Mouse (Mus musculus) hindbrain, embryonic 14.5 days (tissue): ENCODE measurements at regions not wholly inside any gene's neighbourhood (a gene's known extent, or its start where the extent isn't known, plus 50 kb on each side); places are given as distances from the start of the nearest gene placed in this dataset. TPM values are rescaled to one million over a fixed set of nuclear protein-coding genes. Genes with fewer than 3 reads are reported as not detected.

Experiments used
- ATAC-seq: fragments of 200-750 bp; cut with Nextera tagmentation; 2 replicates; pipeline ENCODE4 v1.8.0; 2017; ENCODE audit warnings: moderate number of reproducible peaks, mild to moderate bottlenecking, moderate TSS enrichment, moderate library complexity; ENCODE audit not compliant: low FRiP score
- DNase-seq: peaks from one replicate; pipeline ENCODE4 v3.0.0-alpha.2; 2015; ENCODE audit warnings: low spot score
- H3K27ac ChIP-seq: fragments of 300-500 bp; sonication (generic); 2 replicates; pipeline ENCODE4 v1.5.1; 2014; ENCODE audit warnings: mild to moderate bottlenecking, moderate library complexity
- H3K27me3 ChIP-seq: fragments of 300-500 bp; sonication (generic); 2 replicates; pipeline ENCODE4 v1.6.1; 2014; ENCODE audit warnings: mild to moderate bottlenecking, low read length, mixed read lengths; ENCODE audit not compliant: control insufficient read depth, insufficient read depth
- H3K36me3 ChIP-seq: fragments of 300-500 bp; sonication (generic); replicated peaks from 2 replicates; pipeline ENCODE4 v1.6.1; 2014; ENCODE audit not compliant: control insufficient read depth, insufficient read depth
- H3K4me1 ChIP-seq: fragments of 300-500 bp; sonication (generic); replicated peaks from 2 replicates; pipeline ENCODE4 v1.6.1; 2014; ENCODE audit warnings: antibody characterized with exemption, low read length, mixed read lengths; ENCODE audit not compliant: control insufficient read depth, insufficient read depth
- H3K4me2 ChIP-seq: fragments of 300-500 bp; sonication (generic); replicated peaks from 2 replicates; pipeline ENCODE4 v1.6.1; 2014; ENCODE audit warnings: mild to moderate bottlenecking, moderate library complexity
- H3K4me3 ChIP-seq: fragments of 300-500 bp; sonication (generic); replicated peaks from 2 replicates; pipeline ENCODE4 v1.5.1; 2014; ENCODE audit warnings: mild to moderate bottlenecking, low read length
- H3K9ac ChIP-seq: fragments of 300-500 bp; sonication (generic); 2 replicates; pipeline ENCODE4 v1.6.1; 2014
- H3K9me3 ChIP-seq: fragments of 300-500 bp; sonication (generic); 2 replicates; pipeline ENCODE4 v1.6.1; 2016; ENCODE audit warnings: low read length; ENCODE audit not compliant: control insufficient read depth
- WGBS: fragments of 180-500 bp; shearing (Covaris S2); extraction: QIAGEN DNeasy Blood & Tissue Kit; methylation state at CpG from one replicate; pipeline ENCODE4 v1.1.7; 2014; 5-methylcytosine and 5-hydroxymethylcytosine counted together
- microRNA-seq: library from miRNA; unstranded; fragments of <30 nt; microRNA quantifications from one replicate; pipeline ENCODE4, GENCODE M21; 2016

- H3K9ac ChIP-seq: no peak overlapping the region
- no peaks in the 10 kb centered on the region for H3K9me3 ChIP-seq
- no peaks in the 10 kb centered on the region for H3K27me3 ChIP-seq
- peaks cover 20% of the 10 kb centered on the region for H3K4me1 ChIP-seq
- H3K27ac ChIP-seq: no peak overlapping the region
- no peak for DNase-seq
- 26% methylated on average over 9 of the region's 9 CpGs for WGBS
- no peaks in the 10 kb centered on the region for H3K36me3 ChIP-seq
- ATAC-seq: no peak
- no peak overlapping the region for H3K4me2 ChIP-seq
- H3K4me3 ChIP-seq: no peak overlapping the region
Measured at GRCm38 (mm10) chr12:109402226-109402625, 50.4 kb upstream of the Dlk1 start.

Small RNAs in the stretch of these regions (microRNA-seq; reads per million reads assigned to microRNA genes)
- gene Gm22234 (not detected), gene Gm25297 (not detected)
